Mouse (Mus musculus): Measurements from ENCODE around the gene Gucy2g.

GRCm38 (mm10) chr19:55192254-55192945 is 48.6 kb downstream of the Gucy2g start:
- TF ChIP-seq CTCF (IDR thresholded peaks at IDR 0.05; ENCODE audit: insufficient read depth, low read length), result no peak
- peak; percentile 50; the same call in 1 of the 2 replicates for TF ChIP-seq POLR2A (IDR thresholded peaks at IDR 0.05; ENCODE audit: borderline replicate concordance, extremely low read depth, low read depth, low read length)

Data from lung, adult 2 months (tissue).